Mouse (Mus musculus) brain, embryonic 14.5 days (tissue): ENCODE results near the gene Mgll.

ENCODE experiments used
- CTCF ChIP-seq: fragments of 200-500 bp; IDR thresholded peaks from 2 replicates; pipeline ENCODE4 v1.5.1; 2012; ENCODE audit warnings: inconsistent platforms, mild to moderate bottlenecking, moderate library complexity, borderline replicate concordance; ENCODE audit not compliant: insufficient read depth, insufficient read length; ENCODE audit errors: extremely low read depth
- POLR2A ChIP-seq: fragments of 200-500 bp; IDR thresholded peaks from 2 replicates; pipeline ENCODE4 v1.6.1; 2012; ENCODE audit warnings: mild to moderate bottlenecking, inconsistent platforms, borderline replicate concordance; ENCODE audit not compliant: poor library complexity, insufficient read depth, insufficient read length, severe bottlenecking; ENCODE audit errors: extremely low read depth

GRCm38 (mm10) chr6:88762440-88763196 lies 38.4 kb downstream of the Mgll start:
- no peak for TF ChIP-seq CTCF
- no peak for TF ChIP-seq POLR2A
